ENCODE assay signal across 14 mouse cellular contexts in the genomic region with DNA sequence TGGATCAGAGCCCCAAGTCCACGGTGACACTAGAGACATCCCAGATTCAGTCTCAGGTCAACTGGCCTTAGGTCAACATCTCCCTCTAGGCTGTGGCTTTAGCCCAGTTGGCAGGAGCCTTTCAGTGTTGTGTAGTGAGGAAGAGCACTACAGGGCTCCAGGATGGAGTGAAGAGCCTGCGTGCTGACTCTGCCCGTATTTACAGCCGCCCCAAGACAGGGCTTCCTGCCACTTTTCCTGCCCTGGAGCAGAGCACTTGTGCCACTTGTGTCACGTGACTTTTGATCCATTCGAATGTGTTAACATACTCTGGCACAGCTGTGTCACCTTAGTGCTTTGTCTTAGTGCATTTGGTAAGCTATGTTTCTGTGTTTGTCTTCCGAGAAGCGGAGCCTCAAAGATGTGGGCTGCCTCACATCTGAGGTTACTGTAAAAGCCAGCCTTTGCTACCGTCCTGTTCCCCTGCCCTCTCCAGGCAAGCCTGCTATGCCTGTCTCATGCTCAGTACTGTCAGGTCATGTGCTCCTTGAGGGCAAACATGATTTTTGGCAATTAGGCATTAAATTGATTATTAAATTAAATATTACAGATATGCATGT. TPM values are rescaled to one million over a fixed set of nuclear protein-coding genes. Genes with fewer than 3 reads are reported as not detected.
DNase-seq lines count a peak whose midpoint lies in the region; ATAC-seq and TF ChIP-seq lines count a peak whose summit lies in the region.
"Had no signal": no experiment of that assay in that cellular context is flagged by ENCODE, and none has a peak within 500 bp of the region (broad histone marks: within the 10 kb centered on the region; RNA-seq: fewer than 3 reads in every experiment).

No protein-coding gene starts in this region.

- ATAC-seq in stomach, embryonic 14.5 days (ENCODE audit: insufficient number of reproducible peaks, insufficient read depth, low FRiP score, low read depth): 0 out of 2 replicates have a peak, but pooled peaks have one; percentile 6
- no peak for ATAC-seq in stomach, postnatal 0 days (ENCODE audit: low FRiP score, low TSS enrichment)
- ATAC-seq in erythroid progenitor cell, adult 5-6 weeks (replicated peaks; ENCODE audit: low FRiP score, poor library complexity, severe bottlenecking): no peak
- ATAC-seq: forebrain, embryonic 15.5 days; intestine, embryonic 15.5 days had no signal

- H3K27ac ChIP-seq in stomach, embryonic 14.5 days (ENCODE audit: low read length): no peak overlapping the region
- H3K27ac ChIP-seq in stomach, postnatal 0 days (replicated peaks): no peak overlapping the region
- no peak overlapping the region for H3K27ac ChIP-seq in limb, embryonic 10.5 days
- H3K27ac ChIP-seq: forebrain, embryonic 15.5 days; intestine, embryonic 15.5 days; neural tube, embryonic 12.5 days had no signal

- intact Hi-C loops in heart, postnatal 25 days (cut with DNase I): no loop called here

- no peak overlapping the region for H3K4me3 ChIP-seq in stomach, embryonic 14.5 days (ENCODE audit: low read depth, low read length)
- H3K4me3 ChIP-seq in stomach, postnatal 0 days (ENCODE audit: low read depth, low read length): no peak overlapping the region
- no peak overlapping the region for H3K4me3 ChIP-seq in limb, embryonic 10.5 days
- H3K4me3 ChIP-seq: forebrain, embryonic 15.5 days; intestine, embryonic 15.5 days; neural tube, embryonic 12.5 days had no signal

- H3K36me3 ChIP-seq in stomach, embryonic 14.5 days (ENCODE audit: control insufficient read depth, insufficient read depth, low read length): no peaks in the 10 kb centered on the region; the same call in 1 of the 2 replicates
- H3K36me3 ChIP-seq in stomach, postnatal 0 days (ENCODE audit: control insufficient read depth, insufficient read depth, low read length): no peaks in the 10 kb centered on the region; the same call in 1 of the 2 replicates
- H3K36me3 ChIP-seq in limb, embryonic 10.5 days: peaks cover 13% of the 10 kb centered on the region
- H3K36me3 ChIP-seq: forebrain, embryonic 15.5 days; intestine, embryonic 15.5 days had no signal

- peak; percentile 14 to 22 for DNase-seq in heart, adult 18-20 months
- DNase-seq in heart, postnatal 25 days (ENCODE audit: low spot score): no peak
- no peak for DNase-seq in stomach, postnatal 0 days (ENCODE audit: low spot score)
- peak; percentile 74 for DNase-seq in lung, postnatal 25 days (ENCODE audit: low spot score)
- DNase-seq in limb, embryonic 10.5 days (ENCODE audit: low spot score): no peak
- DNase-seq in layer of hippocampus, postnatal 14 days (ENCODE audit: low spot score in 2 of 2): no peak
- DNase-seq: adrenal gland, postnatal 14 days; cerebellum, adult 11-12 months had no signal

- H3K9me3 ChIP-seq in stomach, embryonic 14.5 days (ENCODE audit: control insufficient read depth, low read depth, low read length): no peaks in the 10 kb centered on the region
- H3K9me3 ChIP-seq in stomach, postnatal 0 days (ENCODE audit: control insufficient read depth, low read length): no peaks in the 10 kb centered on the region
- no peaks in the 10 kb centered on the region for H3K9me3 ChIP-seq in limb, embryonic 10.5 days (replicated peaks)
- H3K9me3 ChIP-seq: forebrain, embryonic 15.5 days; intestine, embryonic 15.5 days; neural tube, embryonic 12.5 days had no signal

- no peak for TF ChIP-seq CTCF in stomach, postnatal 0 days (IDR thresholded peaks at IDR 0.05; ENCODE audit: low read depth)

- 75% methylated on average over 9 of the region's 9 CpGs for WGBS in stomach, embryonic 14.5 days
- WGBS in stomach, postnatal 0 days: 74% methylated on average over 9 of the region's 9 CpGs
- WGBS in limb, embryonic 10.5 days: 90% methylated on average over 9 of the region's 9 CpGs

- no peaks in the 10 kb centered on the region for H3K27me3 ChIP-seq in stomach, embryonic 14.5 days (ENCODE audit: control insufficient read depth, insufficient read depth, low read length)
- no peaks in the 10 kb centered on the region for H3K27me3 ChIP-seq in stomach, postnatal 0 days (ENCODE audit: control insufficient read depth, insufficient read depth, low read length)
- H3K27me3 ChIP-seq in limb, embryonic 10.5 days (ENCODE audit: low read depth, poor library complexity, severe bottlenecking): no peaks in the 10 kb centered on the region
- H3K27me3 ChIP-seq: forebrain, embryonic 15.5 days; intestine, embryonic 15.5 days; neural tube, embryonic 12.5 days had no signal

- H3K4me1 ChIP-seq in stomach, embryonic 14.5 days (ENCODE audit: control insufficient read depth, insufficient read depth, low read length): peaks cover 4% of the 10 kb centered on the region; the same call in 1 of the 2 replicates
- H3K4me1 ChIP-seq in stomach, postnatal 0 days (replicated peaks; ENCODE audit: control insufficient read depth, insufficient read depth): no peaks in the 10 kb centered on the region
- H3K4me1 ChIP-seq in limb, embryonic 10.5 days: 0 out of 2 replicates have a peak, but pooled peaks cover 5% of the 10 kb centered on the region
- H3K4me1 ChIP-seq: forebrain, embryonic 15.5 days; neural tube, embryonic 12.5 days had no signal

- H3K9ac ChIP-seq in stomach, embryonic 14.5 days (replicated peaks; ENCODE audit: low read depth, low read length): no peak overlapping the region
- H3K9ac ChIP-seq in stomach, postnatal 0 days (ENCODE audit: low read length): no peak overlapping the region
- H3K9ac ChIP-seq: forebrain, embryonic 15.5 days; intestine, embryonic 15.5 days; neural tube, embryonic 12.5 days had no signal

- no peak overlapping the region for H3K4me2 ChIP-seq in stomach, embryonic 14.5 days (replicated peaks; ENCODE audit: low read depth, low read length)
- H3K4me2 ChIP-seq in stomach, postnatal 0 days (replicated peaks; ENCODE audit: low read depth): no peak overlapping the region
- H3K4me2 ChIP-seq: forebrain, embryonic 15.5 days; intestine, embryonic 15.5 days; midbrain, embryonic 11.5 days; neural tube, embryonic 12.5 days had no signal

- TF ChIP-seq EP300 in stomach, postnatal 0 days (optimal IDR thresholded peaks at IDR 0.05): no peak

RNA-seq across cellular contexts. Expression of a gene that starts 15.7 kb away (rescaled TPM):
- total RNA-seq in heart, adult 18-20 months (2021): 1 to 10 TPM; 6.2 to 6.6 TPM
- 1 to 10 TPM; 6.3 to 6.7 TPM for total RNA-seq in heart, postnatal 25 days (2021)
- 12.9 and 14.4 TPM in 2 replicates for polyA plus RNA-seq in stomach, embryonic 14.5 days (2014; fragmentation: Nextera tagmentation; extraction: Ambion mirVana)
- polyA plus RNA-seq in stomach, postnatal 0 days (2015; fragmentation: Nextera tagmentation; extraction: Ambion mirVana): 7.4 and 8.9 TPM in 2 replicates
- polyA plus RNA-seq in limb, embryonic 10.5 days (2016; fragmentation: Nextera tagmentation; extraction: Ambion mirVana): 11.8 and 12.8 TPM in 2 replicates
- 18.0 and 30.3 TPM in 2 replicates for total RNA-seq in erythroid progenitor cell, adult 5-6 weeks (2015; ENCODE audit: low replicate concordance)
- total RNA-seq in erythroid progenitor cell, adult 5-6 weeks (2017; ENCODE audit: low replicate concordance): 26.6 and 47.0 TPM in 2 replicates
- 10 to 100 TPM; 23.2 to 25.0 TPM for total RNA-seq in layer of hippocampus, postnatal 14 days (2021)

Comparison
In these comparisons a context has a peak if more than half of its experiments do, and no peak if none do; other contexts are left out.
1. DNase-seq: peak in heart, adult 18-20 months (2 of 2) and lung, postnatal 25 days (single experiment); none in heart, postnatal 25 days (single experiment), stomach, postnatal 0 days (single experiment), limb, embryonic 10.5 days (single experiment) and layer of hippocampus, postnatal 14 days (0 of 2).